Mouse (Mus musculus): ENCODE measurements around the gene Rxfp1. TPM values are rescaled to one million over a fixed set of nuclear protein-coding genes. Genes with fewer than 3 reads are reported as not detected.

Gene Rxfp1
- polyA plus RNA-seq, 1 experiment from 2014 or later: 0.17 TPM

- Histone ChIP-seq H3K9me3 (ENCODE audit: control insufficient read depth, low read length) (no peaks in the 10 kb centered on the region), H3K27me3 (replicated peaks; ENCODE audit: control insufficient read depth, insufficient read depth, low read length) (no peaks in the 10 kb centered on the region), H3K9ac (ENCODE audit: low read depth, low read length) (no peak overlapping the region), H3K36me3 (ENCODE audit: control insufficient read depth, insufficient read depth, low read length) (no peaks in the 10 kb centered on the region), H3K4me3 (ENCODE audit: low read length) (no peak overlapping the region), H3K4me2 (ENCODE audit: low read depth, low read length) (no peak overlapping the region), H3K4me1 (ENCODE audit: control insufficient read depth, insufficient read depth, low read length) (no peaks in the 10 kb centered on the region), H3K27ac (ENCODE audit: low read length) (no peak overlapping the region)
- no peak for ATAC-seq
- 85% methylated on average over 3 of the region's 3 CpGs for WGBS
These were observed 61.3 kb downstream of the Rxfp1 start for GRCm38 (mm10) chr3:79676411-79676810.

DNA sequence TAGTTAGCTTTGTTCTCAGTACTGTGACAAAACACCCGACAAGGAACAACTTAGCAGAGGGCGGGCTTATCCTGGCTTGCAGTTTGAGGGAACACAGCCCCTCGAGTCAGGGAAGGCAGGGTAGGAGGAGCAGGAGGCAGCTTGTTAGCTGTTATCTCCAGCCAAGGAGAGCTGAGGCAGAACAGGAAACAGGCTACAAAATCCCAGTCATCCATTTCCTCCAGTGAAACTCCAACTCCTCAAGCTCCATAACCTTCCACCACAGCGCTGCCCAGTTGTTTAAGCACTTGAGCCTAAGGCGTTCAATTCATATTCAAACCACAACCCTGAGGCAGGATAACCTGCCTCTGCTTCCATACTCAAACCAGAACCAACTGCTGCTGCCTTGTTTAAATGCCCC is 63.0 kb downstream of the Rxfp1 start:
- Histone ChIP-seq H3K27me3 (replicated peaks; ENCODE audit: control insufficient read depth, insufficient read depth, low read length) (no peaks in the 10 kb centered on the region), H3K4me2 (ENCODE audit: low read depth, low read length) (no peak overlapping the region), H3K9ac (ENCODE audit: low read depth, low read length) (no peak overlapping the region), H3K36me3 (ENCODE audit: control insufficient read depth, insufficient read depth, low read length) (no peaks in the 10 kb centered on the region), H3K9me3 (ENCODE audit: control insufficient read depth, low read length) (no peaks in the 10 kb centered on the region), H3K4me1 (ENCODE audit: control insufficient read depth, insufficient read depth, low read length) (no peaks in the 10 kb centered on the region), H3K27ac (ENCODE audit: low read length) (no peak overlapping the region), H3K4me3 (ENCODE audit: low read length) (no peak overlapping the region)
- ATAC-seq: no peak
- WGBS: 82% methylated on average over 5 of the region's 5 CpGs

GRCm38 (mm10) chr3:79673082-79673481 is 64.6 kb downstream of the Rxfp1 start:
- no peak overlapping the region for H3K4me2 ChIP-seq (ENCODE audit: low read depth, low read length)
- H3K36me3 ChIP-seq (ENCODE audit: control insufficient read depth, insufficient read depth, low read length): no peaks in the 10 kb centered on the region
- no peak overlapping the region for H3K27ac ChIP-seq (ENCODE audit: low read length)
- H3K9me3 ChIP-seq (ENCODE audit: control insufficient read depth, low read length): no peaks in the 10 kb centered on the region
- H3K9ac ChIP-seq (ENCODE audit: low read depth, low read length): no peak overlapping the region
- 16% methylated on average over 4 of the region's 4 CpGs for WGBS
- H3K27me3 ChIP-seq (replicated peaks; ENCODE audit: control insufficient read depth, insufficient read depth, low read length): no peaks in the 10 kb centered on the region
- H3K4me3 ChIP-seq (ENCODE audit: low read length): no peak overlapping the region
- ATAC-seq: no peak
- H3K4me1 ChIP-seq (ENCODE audit: control insufficient read depth, insufficient read depth, low read length): no peaks in the 10 kb centered on the region

DNA sequence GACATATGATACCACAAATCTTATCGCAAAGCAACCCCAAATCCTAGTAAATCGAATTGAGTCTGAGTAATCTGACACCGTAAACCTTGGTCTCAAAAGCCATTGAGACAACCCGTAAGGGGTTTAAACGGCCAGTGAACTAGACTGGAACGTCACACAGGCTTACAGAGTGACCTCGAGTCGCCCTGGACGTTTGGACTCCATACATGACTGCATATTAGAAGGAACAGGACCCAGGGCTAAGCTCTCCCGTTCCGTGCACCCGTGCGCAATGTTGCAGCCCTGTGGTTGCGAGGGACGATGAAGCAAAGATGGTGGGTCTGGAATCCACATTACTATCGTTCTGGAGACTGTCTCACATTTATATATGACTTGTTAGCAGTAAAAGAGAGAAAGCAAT is 65.5 kb downstream of the Rxfp1 start:
- H3K4me1 ChIP-seq (ENCODE audit: control insufficient read depth, insufficient read depth, low read length): no peaks in the 10 kb centered on the region

GRCm38 (mm10) chr3:79670556-79670955 is 67.1 kb downstream of the Rxfp1 start:
- H3K9ac ChIP-seq (ENCODE audit: low read depth, low read length): no peak overlapping the region
- no peaks in the 10 kb centered on the region for H3K4me1 ChIP-seq (ENCODE audit: control insufficient read depth, insufficient read depth, low read length)
- ATAC-seq: no peak
- 76% methylated on average over 7 of the region's 7 CpGs for WGBS
- no peaks in the 10 kb centered on the region for H3K9me3 ChIP-seq (ENCODE audit: control insufficient read depth, low read length)
- H3K36me3 ChIP-seq (ENCODE audit: control insufficient read depth, insufficient read depth, low read length): no peaks in the 10 kb centered on the region
- no peak overlapping the region for H3K4me2 ChIP-seq (ENCODE audit: low read depth, low read length)
- H3K4me3 ChIP-seq (ENCODE audit: low read length): no peak overlapping the region
- no peak overlapping the region for H3K27ac ChIP-seq (ENCODE audit: low read length)
- no peaks in the 10 kb centered on the region for H3K27me3 ChIP-seq (replicated peaks; ENCODE audit: control insufficient read depth, insufficient read depth, low read length)

More for the DNA sequence above, 65.5 kb downstream of the Rxfp1 start:
- Histone ChIP-seq H3K4me2 (ENCODE audit: low read depth, low read length) (no peak overlapping the region), H3K9ac (ENCODE audit: low read depth, low read length) (no peak overlapping the region), H3K9me3 (ENCODE audit: control insufficient read depth, low read length) (no peaks in the 10 kb centered on the region), H3K27me3 (replicated peaks; ENCODE audit: control insufficient read depth, insufficient read depth, low read length) (no peaks in the 10 kb centered on the region), H3K4me3 (ENCODE audit: low read length) (no peak overlapping the region), H3K27ac (ENCODE audit: low read length) (no peak overlapping the region), H3K36me3 (ENCODE audit: control insufficient read depth, insufficient read depth, low read length) (no peaks in the 10 kb centered on the region)
- ATAC-seq: no peak
- 78% methylated on average over 16 of the region's 16 CpGs for WGBS

GRCm38 (mm10) chr3:79664787-79665408 is 72.8 kb downstream of the Rxfp1 start:
- H3K4me3 ChIP-seq (ENCODE audit: low read length): no peak overlapping the region
- H3K4me2 ChIP-seq (ENCODE audit: low read depth, low read length): no peak overlapping the region
- 0 out of 2 replicates have a peak, but pooled peaks have one; percentile 21 for ATAC-seq
- no peak overlapping the region for H3K9ac ChIP-seq (ENCODE audit: low read depth, low read length)
- no peaks in the 10 kb centered on the region for H3K27me3 ChIP-seq (replicated peaks; ENCODE audit: control insufficient read depth, insufficient read depth, low read length)
- H3K36me3 ChIP-seq (ENCODE audit: control insufficient read depth, insufficient read depth, low read length): no peaks in the 10 kb centered on the region
- no peaks in the 10 kb centered on the region for H3K4me1 ChIP-seq (ENCODE audit: control insufficient read depth, insufficient read depth, low read length)
- no peak overlapping the region for H3K27ac ChIP-seq (ENCODE audit: low read length)
- 35% methylated on average over 9 of the region's 9 CpGs for WGBS
- H3K9me3 ChIP-seq (ENCODE audit: control insufficient read depth, low read length): no peaks in the 10 kb centered on the region

- Histone ChIP-seq H3K9me3 (ENCODE audit: control insufficient read depth, low read length) (no peaks in the 10 kb centered on the region), H3K4me2 (ENCODE audit: low read depth, low read length) (no peak overlapping the region), H3K27me3 (replicated peaks; ENCODE audit: control insufficient read depth, insufficient read depth, low read length) (no peaks in the 10 kb centered on the region), H3K9ac (ENCODE audit: low read depth, low read length) (no peak overlapping the region), H3K4me3 (ENCODE audit: low read length) (no peak overlapping the region), H3K36me3 (ENCODE audit: control insufficient read depth, insufficient read depth, low read length) (no peaks in the 10 kb centered on the region), H3K4me1 (ENCODE audit: control insufficient read depth, insufficient read depth, low read length) (no peaks in the 10 kb centered on the region), H3K27ac (ENCODE audit: low read length) (no peak overlapping the region)
- 30% methylated on average over 5 of the region's 5 CpGs for WGBS
- no peak for ATAC-seq
These were observed 81.0 kb downstream of the Rxfp1 start for GRCm38 (mm10) chr3:79656682-79657081.

- no peaks in the 10 kb centered on the region for H3K27me3 ChIP-seq (replicated peaks; ENCODE audit: control insufficient read depth, insufficient read depth, low read length)
- H3K4me2 ChIP-seq (ENCODE audit: low read depth, low read length): no peak overlapping the region
- H3K27ac ChIP-seq (ENCODE audit: low read length): no peak overlapping the region
- H3K4me1 ChIP-seq (ENCODE audit: control insufficient read depth, insufficient read depth, low read length): no peaks in the 10 kb centered on the region
- H3K4me3 ChIP-seq (ENCODE audit: low read length): no peak overlapping the region
- no peaks in the 10 kb centered on the region for H3K9me3 ChIP-seq (ENCODE audit: control insufficient read depth, low read length)
- ATAC-seq: no peak
- H3K36me3 ChIP-seq (ENCODE audit: control insufficient read depth, insufficient read depth, low read length): no peaks in the 10 kb centered on the region
- 83% methylated on average over 6 of the region's 6 CpGs for WGBS
- no peak overlapping the region for H3K9ac ChIP-seq (ENCODE audit: low read depth, low read length)
These were observed 85.6 kb downstream of the Rxfp1 start for GRCm38 (mm10) chr3:79652129-79652528.

DNA sequence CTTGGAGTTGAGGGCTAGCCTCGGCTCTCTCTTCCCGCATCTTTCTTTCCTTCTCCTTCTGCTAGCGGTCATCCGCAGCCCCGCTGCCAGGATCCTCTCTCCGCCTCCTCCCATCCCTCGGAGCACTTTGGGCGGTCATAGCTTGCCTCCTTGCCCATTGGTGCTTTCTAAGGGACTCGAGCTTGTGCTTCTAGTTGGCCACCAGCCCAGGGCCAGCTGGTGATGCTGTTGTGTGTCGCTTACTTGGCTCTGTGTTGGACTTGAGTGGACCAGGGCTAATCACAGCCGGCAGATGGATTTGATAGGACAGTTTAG is 108.3 kb downstream of the Rxfp1 start, which contains the start of gene Etfdh:
Etfdh (minus strand) TSS at position 85 of the 315 bp plus-strand sequence.
- peak within 1 kb of the TSS; percentile 81 for H3K4me2 ChIP-seq (ENCODE audit: low read depth, low read length)
- ATAC-seq: peak; percentile 36
- peaks cover 14% of the 10 kb centered on the region; the same call in 1 of the 2 replicates for H3K36me3 ChIP-seq (ENCODE audit: control insufficient read depth, insufficient read depth, low read length)
- H3K27me3 ChIP-seq (replicated peaks; ENCODE audit: control insufficient read depth, insufficient read depth, low read length): no peaks in the 10 kb centered on the region
- H3K27ac ChIP-seq (ENCODE audit: low read length): peak within 1 kb of the TSS; percentile 92
- H3K4me1 ChIP-seq (ENCODE audit: control insufficient read depth, insufficient read depth, low read length): no peaks in the 10 kb centered on the region
- WGBS: under 1% methylated on average over 11 of the region's 11 CpGs
- peak within 1 kb of the TSS; percentile 82 for H3K4me3 ChIP-seq (ENCODE audit: low read length)
- H3K9ac ChIP-seq (ENCODE audit: low read depth, low read length): peak within 1 kb of the TSS; percentile 89
- H3K9me3 ChIP-seq (ENCODE audit: control insufficient read depth, low read length): no peaks in the 10 kb centered on the region

Data from intestine, embryonic 16.5 days (tissue).